Mouse (Mus musculus) neural tube, postnatal 0 days (tissue): ENCODE results near the gene Iah1. TPM values are rescaled to one million over a fixed set of nuclear protein-coding genes. Genes with fewer than 3 reads are reported as not detected.

Source experiments
- polyA plus RNA-seq: library from polyadenylated mRNA; unstranded; fragments of >200 nt; fragmentation: Nextera tagmentation; extraction: Ambion mirVana; gene quantifications from 2 replicates; pipeline ENCODE4 v1.2.1, GENCODE M21; 2015

The Iah1 gene
- polyA plus RNA-seq = 24.7 and 29.5 TPM in 2 replicates

GRCm38 (mm10) chr12:21315923-21316868 lies at the start of gene Iah1:
Gene Iah1, plus strand, starts transcription at chr12:21316389.

GRCm38 (mm10) chr12:21284761-21285441 lies 31.3 kb upstream of the Iah1 start, which contains the start of gene Cpsf3:
Gene Cpsf3, plus strand, starts transcription at chr12:21285391.

GRCm38 (mm10) chr12:21286243-21286622 lies 30.0 kb upstream of the Iah1 start, which contains the start of gene Itgb1bp1:
Gene Itgb1bp1, minus strand, starts transcription at chr12:21286284.

GRCm38 (mm10) chr12:21373100-21373819 lies 57.1 kb downstream of the Iah1 start, which contains the start of gene Adam17:
Gene Adam17, minus strand, starts transcription at chr12:21373632.

Other genes starting within 250 kb of the Iah1 start
- 65.1 and 68.2 TPM in 2 replicates for gene Cpsf3, start 31.0 kb upstream of the Iah1 start, polyA plus RNA-seq
- gene Itgb1bp1, start 30.1 kb upstream of the Iah1 start, polyA plus RNA-seq = 35.4 and 38.8 TPM in 2 replicates
- gene Adam17, start 57.2 kb downstream of the Iah1 start, polyA plus RNA-seq = 13.5 and 15.5 TPM in 2 replicates
- gene Ywhaq, start 101.2 kb downstream of the Iah1 start, polyA plus RNA-seq = 930 and 1,000 TPM in 2 replicates